Mouse (Mus musculus): ENCODE measurements around the gene Hhip. TPM values are rescaled to one million over a fixed set of nuclear protein-coding genes. Genes with fewer than 3 reads are reported as not detected.

The Hhip gene
- polyA plus RNA-seq (2014; fragmentation: Nextera tagmentation; extraction: Ambion mirVana) = 20.2 and 22.1 TPM in 2 replicates

GRCm38 (mm10) chr8:80057198-80058174, at the start of gene Hhip:
Gene Hhip (minus strand): TSS chr8:80058006.
- Histone ChIP-seq H3K36me3 (ENCODE audit: control insufficient read depth, insufficient read depth, low read length) (no peaks in the 10 kb centered on the region), H3K4me1 (replicated peaks; ENCODE audit: control insufficient read depth, insufficient read depth, low read length) (peaks cover 12% of the 10 kb centered on the region; the same call in 1 of the 2 replicates), H3K4me2 (ENCODE audit: low read length) (peak within 1 kb of the TSS; percentile 84), H3K9ac (ENCODE audit: low read length) (peak within 1 kb of the TSS; percentile 49), H3K9me3 (ENCODE audit: control insufficient read depth, low read length) (no peaks in the 10 kb centered on the region), H3K27ac (ENCODE audit: low read depth) (peak within 1 kb of the TSS; percentile 76), H3K4me3 (ENCODE audit: low read depth, low read length) (peak within 1 kb of the TSS; percentile 57), H3K27me3 (replicated peaks; ENCODE audit: control insufficient read depth, insufficient read depth, low read length) (peaks cover 11% of the 10 kb centered on the region; the same call in 1 of the 2 replicates)
- peak; percentile 77 for ATAC-seq (replicated peaks; ENCODE audit: low FRiP score, low TSS enrichment, low read depth)
- under 1% methylated on average over 39 of the region's 56 CpGs for WGBS
- DNase-seq (ENCODE audit: low spot score) = peak; percentile 73

DNA sequence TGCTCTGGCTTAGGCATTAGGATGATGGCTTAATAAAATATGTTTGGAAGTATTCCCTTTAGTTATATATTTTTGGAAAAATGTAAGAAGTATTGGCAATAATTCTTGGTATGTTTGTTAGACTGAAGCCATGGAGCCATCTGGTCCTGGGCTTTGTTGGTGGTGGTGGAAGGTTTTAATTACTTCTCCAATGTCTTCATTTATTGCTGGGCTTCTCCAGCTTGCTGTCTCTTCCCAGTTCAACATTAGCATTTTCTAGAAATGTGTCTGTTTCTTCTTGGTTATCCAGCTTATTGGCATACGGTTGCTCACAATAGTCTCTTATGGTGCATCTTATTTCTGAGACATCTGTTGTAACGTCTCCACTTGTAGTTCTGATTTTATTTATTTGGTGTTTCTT, 29.2 kb upstream of the Hhip start:
- no peak for ATAC-seq (replicated peaks; ENCODE audit: low FRiP score, low TSS enrichment, low read depth)
- Histone ChIP-seq H3K4me3 (ENCODE audit: low read depth, low read length) (no peak overlapping the region), H3K27ac (ENCODE audit: low read depth) (no peak overlapping the region), H3K36me3 (ENCODE audit: control insufficient read depth, insufficient read depth, low read length) (no peaks in the 10 kb centered on the region), H3K27me3 (replicated peaks; ENCODE audit: control insufficient read depth, insufficient read depth, low read length) (no peaks in the 10 kb centered on the region), H3K4me1 (replicated peaks; ENCODE audit: control insufficient read depth, insufficient read depth, low read length) (no peaks in the 10 kb centered on the region), H3K4me2 (ENCODE audit: low read length) (no peak overlapping the region), H3K9ac (ENCODE audit: low read length) (no peak overlapping the region), H3K9me3 (ENCODE audit: control insufficient read depth, low read length) (no peaks in the 10 kb centered on the region)
- DNase-seq (ENCODE audit: low spot score) = no peak
- 90% methylated on average over 2 of the region's 2 CpGs for WGBS

DNA sequence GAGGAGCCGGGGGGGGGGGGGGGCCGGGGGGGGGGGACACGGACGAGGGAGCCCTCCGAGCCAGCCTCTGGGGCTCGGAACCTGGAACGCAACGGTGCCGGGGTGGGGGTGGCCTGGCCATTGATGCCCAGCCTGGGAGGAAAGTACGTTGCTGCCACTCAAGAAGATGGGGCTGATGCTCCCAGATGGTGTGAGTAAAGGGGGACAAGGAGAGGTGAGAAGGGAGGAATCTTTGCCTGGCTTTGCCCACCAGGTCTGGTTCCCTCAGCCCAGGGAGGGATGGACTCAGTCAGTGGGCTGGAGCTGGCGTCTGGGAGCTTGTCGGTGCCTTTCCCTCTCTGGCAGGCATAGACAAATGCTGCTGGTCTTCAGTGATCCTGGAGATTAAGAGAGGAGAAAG, 387 bp upstream of the Hhip start:
- peak; percentile 46; the same call in 1 of the 2 replicates for ATAC-seq (replicated peaks; ENCODE audit: low FRiP score, low TSS enrichment, low read depth)
- Histone ChIP-seq H3K9me3 (ENCODE audit: control insufficient read depth, low read length) (no peaks in the 10 kb centered on the region), H3K27ac (ENCODE audit: low read depth) (peak overlapping the region; percentile 76), H3K4me1 (replicated peaks; ENCODE audit: control insufficient read depth, insufficient read depth, low read length) (peaks cover 12% of the 10 kb centered on the region; the same call in 1 of the 2 replicates), H3K9ac (ENCODE audit: low read length) (peak overlapping the region; percentile 34; the same call in 1 of the 2 replicates), H3K27me3 (replicated peaks; ENCODE audit: control insufficient read depth, insufficient read depth, low read length) (peaks cover 11% of the 10 kb centered on the region; the same call in 1 of the 2 replicates), H3K4me2 (ENCODE audit: low read length) (peak overlapping the region; percentile 84), H3K4me3 (ENCODE audit: low read depth, low read length) (peak overlapping the region; percentile 57), H3K36me3 (ENCODE audit: control insufficient read depth, insufficient read depth, low read length) (no peaks in the 10 kb centered on the region)
- WGBS = 2% methylated on average over 7 of the region's 12 CpGs
- DNase-seq (ENCODE audit: low spot score) = no peak

DNA sequence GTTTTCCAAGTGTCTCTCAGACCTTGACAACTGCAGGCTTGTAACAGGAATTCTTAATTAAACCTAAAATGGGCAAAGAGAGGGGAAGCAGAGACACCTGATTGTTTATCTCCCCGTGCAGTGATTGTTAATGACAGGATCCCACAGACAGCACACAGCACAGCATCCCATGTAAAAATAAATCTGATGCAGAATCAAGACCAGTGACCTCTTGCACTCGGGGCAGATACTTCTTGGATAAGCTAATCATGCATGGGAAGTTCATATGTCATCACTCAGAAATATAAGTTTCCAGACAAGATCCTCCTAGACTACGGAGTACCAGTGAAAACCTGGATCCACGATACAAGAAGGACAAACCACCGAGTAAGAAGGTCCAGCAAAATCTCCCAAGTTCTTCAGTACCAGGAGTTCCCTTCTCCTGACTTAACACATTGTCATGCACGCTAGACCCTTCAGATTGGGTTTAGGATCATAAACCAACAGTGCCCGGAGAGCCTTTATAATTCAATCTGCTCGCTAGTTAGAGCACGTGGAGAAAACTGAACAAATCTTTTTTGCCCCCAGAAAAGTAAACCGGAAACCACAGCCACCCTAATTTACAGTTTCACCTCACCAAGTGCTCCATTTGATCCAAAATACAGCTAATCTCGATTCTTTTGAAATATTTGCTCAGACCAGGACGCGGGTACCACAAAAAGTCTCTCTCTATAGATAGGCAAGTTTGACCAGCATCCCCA, 1.3 kb downstream of the Hhip start:
- H3K4me3 ChIP-seq (ENCODE audit: low read depth, low read length) = peak overlapping the region; percentile 57
- peak overlapping the region; percentile 84 for H3K4me2 ChIP-seq (ENCODE audit: low read length)
- no peak for ATAC-seq (replicated peaks; ENCODE audit: low FRiP score, low TSS enrichment, low read depth)
- H3K36me3 ChIP-seq (ENCODE audit: control insufficient read depth, insufficient read depth, low read length) = no peaks in the 10 kb centered on the region
- peaks cover 12% of the 10 kb centered on the region; the same call in 1 of the 2 replicates for H3K4me1 ChIP-seq (replicated peaks; ENCODE audit: control insufficient read depth, insufficient read depth, low read length)
- H3K27ac ChIP-seq (ENCODE audit: low read depth) = peak overlapping the region; percentile 51; the same call in 1 of the 2 replicates
- peak overlapping the region; percentile 49 for H3K9ac ChIP-seq (ENCODE audit: low read length)
- WGBS = 11% methylated on average over 13 of the region's 13 CpGs
- no peaks in the 10 kb centered on the region for H3K9me3 ChIP-seq (ENCODE audit: control insufficient read depth, low read length)
- H3K27me3 ChIP-seq (replicated peaks; ENCODE audit: control insufficient read depth, insufficient read depth, low read length) = peaks cover 11% of the 10 kb centered on the region; the same call in 1 of the 2 replicates
- no peak for DNase-seq (ENCODE audit: low spot score)

GRCm38 (mm10) chr8:80055777-80056176, 2.0 kb downstream of the Hhip start:
- Histone ChIP-seq H3K4me1 (replicated peaks; ENCODE audit: control insufficient read depth, insufficient read depth, low read length) (peaks cover 12% of the 10 kb centered on the region; the same call in 1 of the 2 replicates), H3K4me3 (ENCODE audit: low read depth, low read length) (peak overlapping the region; percentile 57), H3K27me3 (replicated peaks; ENCODE audit: control insufficient read depth, insufficient read depth, low read length) (peaks cover 11% of the 10 kb centered on the region; the same call in 1 of the 2 replicates), H3K36me3 (ENCODE audit: control insufficient read depth, insufficient read depth, low read length) (peaks cover 4% of the 10 kb centered on the region; the same call in 1 of the 2 replicates), H3K9me3 (ENCODE audit: control insufficient read depth, low read length) (no peaks in the 10 kb centered on the region), H3K9ac (ENCODE audit: low read length) (peak overlapping the region; percentile 29), H3K27ac (ENCODE audit: low read depth) (peak overlapping the region; percentile 65; the same call in 1 of the 2 replicates), H3K4me2 (ENCODE audit: low read length) (peak overlapping the region; percentile 84)
- DNase-seq (ENCODE audit: low spot score) (no peak), ATAC-seq (replicated peaks; ENCODE audit: low FRiP score, low TSS enrichment, low read depth) (no peak)
- WGBS = 15% methylated on average over 10 of the region's 10 CpGs

DNA sequence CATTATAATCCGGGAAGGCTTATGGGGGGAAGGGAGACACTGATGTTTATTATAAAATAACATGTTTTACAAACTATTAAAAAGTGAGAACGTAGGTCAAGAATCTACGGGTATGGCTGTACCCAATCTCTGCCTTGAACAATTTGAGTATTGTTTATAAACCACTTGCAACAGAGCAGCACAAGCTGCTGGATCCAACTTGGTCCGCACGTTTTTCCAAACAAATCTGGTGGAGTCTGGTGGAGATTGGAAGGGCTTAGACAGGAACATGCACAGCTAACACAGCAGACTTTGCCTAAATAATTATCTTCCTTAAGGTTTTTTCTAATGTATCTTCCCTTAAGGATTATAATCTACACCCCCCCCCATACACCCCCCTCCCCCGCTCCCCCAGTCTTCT, 2.7 kb downstream of the Hhip start:
- H3K9ac ChIP-seq (ENCODE audit: low read length) = 0 out of 2 replicates have a peak overlapping the region, but pooled peaks have one; percentile 29
- H3K27me3 ChIP-seq (replicated peaks; ENCODE audit: control insufficient read depth, insufficient read depth, low read length) = peaks cover 11% of the 10 kb centered on the region; the same call in 1 of the 2 replicates
- peaks cover 4% of the 10 kb centered on the region; the same call in 1 of the 2 replicates for H3K36me3 ChIP-seq (ENCODE audit: control insufficient read depth, insufficient read depth, low read length)
- WGBS = 24% methylated on average over 6 of the region's 6 CpGs
- H3K4me3 ChIP-seq (ENCODE audit: low read depth, low read length) = peak overlapping the region; percentile 57
- DNase-seq (ENCODE audit: low spot score) = no peak
- H3K4me1 ChIP-seq (replicated peaks; ENCODE audit: control insufficient read depth, insufficient read depth, low read length) = peaks cover 12% of the 10 kb centered on the region; the same call in 1 of the 2 replicates
- H3K9me3 ChIP-seq (ENCODE audit: control insufficient read depth, low read length) = no peaks in the 10 kb centered on the region
- peak overlapping the region; percentile 84 for H3K4me2 ChIP-seq (ENCODE audit: low read length)
- H3K27ac ChIP-seq (ENCODE audit: low read depth) = no peak overlapping the region; the same call in 1 of the 2 replicates
- ATAC-seq (replicated peaks; ENCODE audit: low FRiP score, low TSS enrichment, low read depth) = no peak

DNA sequence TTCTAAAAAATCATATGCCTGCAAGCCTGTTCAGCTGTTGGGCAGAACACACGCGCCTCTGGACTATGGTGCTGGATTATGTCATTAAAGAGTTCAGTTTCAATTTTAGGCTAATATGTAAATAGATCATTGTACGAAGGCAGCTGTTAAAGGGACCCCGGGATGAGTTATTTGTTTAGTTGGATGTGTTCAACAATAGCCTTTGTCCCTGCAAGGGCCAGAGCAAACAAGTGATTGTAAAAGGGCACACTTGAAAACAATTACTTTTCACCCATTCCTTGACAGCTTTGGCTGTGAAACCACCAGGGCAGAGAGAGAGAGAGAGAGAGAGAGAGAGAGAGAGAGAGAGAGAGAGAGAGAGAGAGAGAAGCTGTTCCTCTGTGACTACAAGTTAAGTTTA, 3.6 kb downstream of the Hhip start:
- peak overlapping the region; percentile 84 for H3K4me2 ChIP-seq (ENCODE audit: low read length)
- H3K4me1 ChIP-seq (replicated peaks; ENCODE audit: control insufficient read depth, insufficient read depth, low read length) = peaks cover 12% of the 10 kb centered on the region; the same call in 1 of the 2 replicates
- no peaks in the 10 kb centered on the region for H3K9me3 ChIP-seq (ENCODE audit: control insufficient read depth, low read length)
- 10% methylated on average over 4 of the region's 4 CpGs for WGBS
- H3K9ac ChIP-seq (ENCODE audit: low read length) = peak overlapping the region; percentile 8; the same call in 1 of the 2 replicates
- no peak for DNase-seq (ENCODE audit: low spot score)
- no peak for ATAC-seq (replicated peaks; ENCODE audit: low FRiP score, low TSS enrichment, low read depth)
- H3K4me3 ChIP-seq (ENCODE audit: low read depth, low read length) = peak overlapping the region; percentile 13; the same call in 1 of the 2 replicates
- H3K36me3 ChIP-seq (ENCODE audit: control insufficient read depth, insufficient read depth, low read length) = peaks cover 4% of the 10 kb centered on the region; the same call in 1 of the 2 replicates
- H3K27ac ChIP-seq (ENCODE audit: low read depth) = no peak overlapping the region
- peaks cover 11% of the 10 kb centered on the region; the same call in 1 of the 2 replicates for H3K27me3 ChIP-seq (replicated peaks; ENCODE audit: control insufficient read depth, insufficient read depth, low read length)

GRCm38 (mm10) chr8:80052838-80053237, 5.0 kb downstream of the Hhip start:
- Histone ChIP-seq H3K36me3 (ENCODE audit: control insufficient read depth, insufficient read depth, low read length) (peaks cover 4% of the 10 kb centered on the region; the same call in 1 of the 2 replicates), H3K9me3 (ENCODE audit: control insufficient read depth, low read length) (no peaks in the 10 kb centered on the region), H3K27me3 (replicated peaks; ENCODE audit: control insufficient read depth, insufficient read depth, low read length) (peaks cover 8% of the 10 kb centered on the region; the same call in 1 of the 2 replicates), H3K27ac (ENCODE audit: low read depth) (no peak overlapping the region), H3K4me1 (replicated peaks; ENCODE audit: control insufficient read depth, insufficient read depth, low read length) (peaks cover 12% of the 10 kb centered on the region; the same call in 1 of the 2 replicates), H3K4me3 (ENCODE audit: low read depth, low read length) (no peak overlapping the region), H3K4me2 (ENCODE audit: low read length) (peak overlapping the region; percentile 14; the same call in 1 of the 2 replicates), H3K9ac (ENCODE audit: low read length) (no peak overlapping the region)
- 35% methylated on average over 1 of the region's 1 CpGs for WGBS
- ATAC-seq (replicated peaks; ENCODE audit: low FRiP score, low TSS enrichment, low read depth) = no peak
- DNase-seq (ENCODE audit: low spot score) = no peak

Measured in intestine, embryonic 14.5 days (tissue).